Mouse (Mus musculus): Measurements from ENCODE around the gene Ccnb2. TPM values are rescaled to one million over a fixed set of nuclear protein-coding genes. Genes with fewer than 3 reads are reported as not detected.
"Not testable (repeated sequence)": the region's sequence is repeated elsewhere in the genome, so short reads cannot be mapped to it uniquely, and the experiment has no call there.

Gene Ccnb2
- polyA plus RNA-seq (2014; fragmentation: Nextera tagmentation; extraction: Ambion mirVana): 235 and 253 TPM in 2 replicates

GRCm38 (mm10) chr9:70421257-70422056 is at the start of gene Ccnb2:
Gene Ccnb2, minus strand, starts transcription at chr9:70421547.
- Histone ChIP-seq H3K9me3 (replicated peaks; ENCODE audit: control insufficient read depth, low read length) (no peaks in the 10 kb centered on the region), H3K9ac (replicated peaks; ENCODE audit: low read length) (peak within 1 kb of the TSS; percentile 93), H3K4me1 (ENCODE audit: control insufficient read depth, insufficient read depth, low read length) (no peaks in the 10 kb centered on the region), H3K27me3 (ENCODE audit: control insufficient read depth, insufficient read depth, low read length) (no peaks in the 10 kb centered on the region), H3K4me2 (ENCODE audit: low read depth, low read length) (peak within 1 kb of the TSS; percentile 87), H3K36me3 (replicated peaks; ENCODE audit: control insufficient read depth, insufficient read depth, low read depth, low read length) (no peaks in the 10 kb centered on the region; the same call in none of the 2 replicates), H3K27ac (replicated peaks; ENCODE audit: low read depth, low read length) (peak within 1 kb of the TSS; percentile 73), H3K4me3 (ENCODE audit: low read depth, low read length) (peak within 1 kb of the TSS; percentile 71)
- DNase-seq (ENCODE audit: low spot score): peak; percentile 96
- ATAC-seq (replicated peaks; ENCODE audit: insufficient number of reproducible peaks, low FRiP score, low TSS enrichment, low read depth): peak; percentile 97
- 3% methylated on average over 45 of the region's 45 CpGs for WGBS

DNA sequence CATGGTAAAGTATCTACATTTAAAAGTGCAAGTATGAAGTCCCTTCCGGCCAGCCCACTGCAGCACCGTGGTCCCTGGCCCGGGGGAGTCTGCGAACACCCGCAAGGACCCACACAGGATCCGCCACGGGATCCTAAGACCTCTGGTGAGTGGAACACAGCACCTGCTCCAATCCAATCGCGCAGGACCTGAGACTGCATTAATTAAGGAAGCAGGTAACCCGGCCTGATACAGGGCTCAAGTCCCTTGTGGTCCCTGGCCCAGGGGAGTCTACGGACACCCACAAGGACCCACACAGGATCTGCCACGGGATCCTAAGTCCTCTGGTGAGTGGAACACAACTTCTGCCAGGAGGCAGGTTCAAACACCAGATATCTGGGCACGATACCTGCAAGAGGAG is 41.7 kb upstream of the Ccnb2 start:
- not testable (repeated sequence) for H3K9me3 ChIP-seq (replicated peaks; ENCODE audit: control insufficient read depth, low read length); H3K27me3 ChIP-seq (ENCODE audit: control insufficient read depth, insufficient read depth, low read length); H3K4me1 ChIP-seq (ENCODE audit: control insufficient read depth, insufficient read depth, low read length); DNase-seq (ENCODE audit: low spot score); H3K4me2 ChIP-seq (ENCODE audit: low read depth, low read length); ATAC-seq (replicated peaks; ENCODE audit: insufficient number of reproducible peaks, low FRiP score, low TSS enrichment, low read depth); H3K27ac ChIP-seq (replicated peaks; ENCODE audit: low read depth, low read length); H3K36me3 ChIP-seq (replicated peaks; ENCODE audit: control insufficient read depth, insufficient read depth, low read depth, low read length); H3K9ac ChIP-seq (replicated peaks; ENCODE audit: low read length); H3K4me3 ChIP-seq (ENCODE audit: low read depth, low read length)
- WGBS: 97% methylated on average over 11 of the region's 13 CpGs

DNA sequence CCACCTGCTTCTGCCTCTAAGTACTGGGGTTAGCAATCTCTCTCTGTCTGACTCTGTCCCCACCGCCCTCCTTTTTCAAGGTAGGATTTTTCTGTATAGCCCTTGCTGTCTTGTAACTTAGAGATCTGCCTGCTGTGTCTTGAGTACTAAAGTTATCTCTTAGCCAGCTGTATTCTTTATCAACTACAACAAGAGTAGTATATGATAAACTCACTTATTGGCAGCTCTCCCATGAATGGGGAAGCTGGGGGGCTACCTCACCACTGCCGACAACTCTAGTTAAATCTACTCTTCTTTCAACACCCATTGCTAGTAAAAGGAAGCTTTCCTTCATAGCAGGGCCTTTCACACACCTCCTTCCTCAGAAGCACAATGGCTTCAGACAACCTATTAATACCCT is 31.0 kb upstream of the Ccnb2 start:
- ATAC-seq (replicated peaks; ENCODE audit: insufficient number of reproducible peaks, low FRiP score, low TSS enrichment, low read depth): no peak
- no peak overlapping the region for H3K4me3 ChIP-seq (ENCODE audit: low read depth, low read length)
- 93% methylated on average over 2 of the region's 2 CpGs for WGBS
- H3K27me3 ChIP-seq (ENCODE audit: control insufficient read depth, insufficient read depth, low read length): no peaks in the 10 kb centered on the region
- no peak overlapping the region for H3K9ac ChIP-seq (replicated peaks; ENCODE audit: low read length)
- H3K27ac ChIP-seq (replicated peaks; ENCODE audit: low read depth, low read length): no peak overlapping the region
- H3K9me3 ChIP-seq (replicated peaks; ENCODE audit: control insufficient read depth, low read length): no peaks in the 10 kb centered on the region
- no peak for DNase-seq (ENCODE audit: low spot score)
- H3K4me2 ChIP-seq (ENCODE audit: low read depth, low read length): no peak overlapping the region
- peaks cover 2% of the 10 kb centered on the region for H3K36me3 ChIP-seq (replicated peaks; ENCODE audit: control insufficient read depth, insufficient read depth, low read depth, low read length)
- no peaks in the 10 kb centered on the region for H3K4me1 ChIP-seq (ENCODE audit: control insufficient read depth, insufficient read depth, low read length)

GRCm38 (mm10) chr9:70449072-70449471 is 27.7 kb upstream of the Ccnb2 start:
- H3K9ac ChIP-seq (replicated peaks; ENCODE audit: low read length): no peak overlapping the region
- H3K27me3 ChIP-seq (ENCODE audit: control insufficient read depth, insufficient read depth, low read length): no peaks in the 10 kb centered on the region

DNA sequence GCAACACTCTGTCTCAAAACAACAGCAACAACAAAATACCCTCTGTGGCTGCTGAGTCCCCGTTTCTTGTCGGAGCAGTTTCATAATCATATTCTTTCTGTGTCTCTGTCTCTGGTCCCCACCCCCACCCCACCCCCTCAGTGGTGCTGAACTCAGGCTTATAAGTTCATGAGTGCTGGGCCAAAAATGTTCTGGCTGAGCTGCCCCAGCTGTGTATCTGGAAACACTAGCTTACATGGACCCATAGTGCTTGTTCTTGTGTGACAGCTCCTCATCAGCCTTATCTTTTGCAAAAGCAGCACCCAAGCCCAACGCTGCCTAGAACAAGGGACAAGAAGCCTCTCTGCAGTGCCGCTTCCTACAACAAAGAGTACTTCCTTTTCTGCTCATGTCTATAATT is 18.6 kb upstream of the Ccnb2 start:
- Histone ChIP-seq H3K27me3 (ENCODE audit: control insufficient read depth, insufficient read depth, low read length) (no peaks in the 10 kb centered on the region), H3K4me2 (ENCODE audit: low read depth, low read length) (no peak overlapping the region), H3K4me3 (ENCODE audit: low read depth, low read length) (no peak overlapping the region), H3K4me1 (ENCODE audit: control insufficient read depth, insufficient read depth, low read length) (no peaks in the 10 kb centered on the region), H3K9me3 (replicated peaks; ENCODE audit: control insufficient read depth, low read length) (no peaks in the 10 kb centered on the region), H3K27ac (replicated peaks; ENCODE audit: low read depth, low read length) (no peak overlapping the region), H3K36me3 (replicated peaks; ENCODE audit: control insufficient read depth, insufficient read depth, low read depth, low read length) (no peaks in the 10 kb centered on the region; the same call in none of the 2 replicates), H3K9ac (replicated peaks; ENCODE audit: low read length) (no peak overlapping the region)
- 94% methylated on average over 4 of the region's 4 CpGs for WGBS
- DNase-seq (ENCODE audit: low spot score) (no peak), ATAC-seq (replicated peaks; ENCODE audit: insufficient number of reproducible peaks, low FRiP score, low TSS enrichment, low read depth) (no peak)

More at GRCm38 (mm10) chr9:70449072-70449471, 27.7 kb upstream of the Ccnb2 start:
- Histone ChIP-seq H3K4me2 (ENCODE audit: low read depth, low read length) (no peak overlapping the region), H3K4me3 (ENCODE audit: low read depth, low read length) (no peak overlapping the region), H3K4me1 (ENCODE audit: control insufficient read depth, insufficient read depth, low read length) (no peaks in the 10 kb centered on the region), H3K27ac (replicated peaks; ENCODE audit: low read depth, low read length) (no peak overlapping the region), H3K36me3 (replicated peaks; ENCODE audit: control insufficient read depth, insufficient read depth, low read depth, low read length) (peaks cover 2% of the 10 kb centered on the region), H3K9me3 (replicated peaks; ENCODE audit: control insufficient read depth, low read length) (no peaks in the 10 kb centered on the region)
- DNase-seq (ENCODE audit: low spot score) (no peak), ATAC-seq (replicated peaks; ENCODE audit: insufficient number of reproducible peaks, low FRiP score, low TSS enrichment, low read depth) (no peak)
- WGBS: 95% methylated on average over 5 of the region's 5 CpGs

- WGBS: 95% methylated on average over 2 of the region's 2 CpGs
- Histone ChIP-seq H3K9ac (replicated peaks; ENCODE audit: low read length) (no peak overlapping the region), H3K27me3 (ENCODE audit: control insufficient read depth, insufficient read depth, low read length) (no peaks in the 10 kb centered on the region), H3K36me3 (replicated peaks; ENCODE audit: control insufficient read depth, insufficient read depth, low read depth, low read length) (no peaks in the 10 kb centered on the region; the same call in none of the 2 replicates), H3K4me2 (ENCODE audit: low read depth, low read length) (no peak overlapping the region), H3K4me3 (ENCODE audit: low read depth, low read length) (no peak overlapping the region), H3K4me1 (ENCODE audit: control insufficient read depth, insufficient read depth, low read length) (no peaks in the 10 kb centered on the region), H3K27ac (replicated peaks; ENCODE audit: low read depth, low read length) (no peak overlapping the region), H3K9me3 (replicated peaks; ENCODE audit: control insufficient read depth, low read length) (no peaks in the 10 kb centered on the region)
- DNase-seq (ENCODE audit: low spot score) (no peak), ATAC-seq (replicated peaks; ENCODE audit: insufficient number of reproducible peaks, low FRiP score, low TSS enrichment, low read depth) (no peak)
Measured at GRCm38 (mm10) chr9:70422661-70423060, 1.3 kb upstream of the Ccnb2 start.

DNA sequence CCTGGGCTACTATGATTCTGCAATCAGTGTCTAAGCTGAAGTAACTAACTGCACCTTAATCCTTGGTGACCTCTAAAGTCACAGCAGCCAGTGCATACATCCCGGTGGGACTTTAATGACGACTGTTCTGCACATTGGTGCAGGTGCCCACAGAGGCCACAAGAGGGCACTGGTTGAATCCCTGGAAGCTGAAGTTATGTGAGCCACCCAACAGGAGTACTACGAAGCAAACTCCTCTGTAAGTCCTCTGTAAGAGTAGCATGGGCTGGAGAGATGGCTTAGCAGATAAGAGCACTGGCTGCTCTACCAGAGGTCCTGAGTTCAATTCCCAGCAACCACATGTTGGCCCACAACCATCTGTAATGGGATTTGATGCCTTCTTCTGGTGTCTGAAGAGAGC is 4.9 kb downstream of the Ccnb2 start:
- no peak overlapping the region for H3K9ac ChIP-seq (replicated peaks; ENCODE audit: low read length)
- no peak overlapping the region for H3K27ac ChIP-seq (replicated peaks; ENCODE audit: low read depth, low read length)
- ATAC-seq (replicated peaks; ENCODE audit: insufficient number of reproducible peaks, low FRiP score, low TSS enrichment, low read depth) (no peak), DNase-seq (ENCODE audit: low spot score) (no peak)
- peaks cover 7% of the 10 kb centered on the region for H3K36me3 ChIP-seq (replicated peaks; ENCODE audit: control insufficient read depth, insufficient read depth, low read depth, low read length)
- no peaks in the 10 kb centered on the region for H3K27me3 ChIP-seq (ENCODE audit: control insufficient read depth, insufficient read depth, low read length)
- H3K9me3 ChIP-seq (replicated peaks; ENCODE audit: control insufficient read depth, low read length): no peaks in the 10 kb centered on the region
- H3K4me2 ChIP-seq (ENCODE audit: low read depth, low read length): no peak overlapping the region
- 76% methylated on average over 3 of the region's 3 CpGs for WGBS
- no peak overlapping the region for H3K4me3 ChIP-seq (ENCODE audit: low read depth, low read length)
- no peaks in the 10 kb centered on the region for H3K4me1 ChIP-seq (ENCODE audit: control insufficient read depth, insufficient read depth, low read length)

- 92% methylated on average over 7 of the region's 7 CpGs for WGBS
- Histone ChIP-seq H3K36me3 (replicated peaks; ENCODE audit: control insufficient read depth, insufficient read depth, low read depth, low read length) (peaks cover 26% of the 10 kb centered on the region), H3K4me2 (ENCODE audit: low read depth, low read length) (no peak overlapping the region), H3K4me3 (ENCODE audit: low read depth, low read length) (no peak overlapping the region), H3K27me3 (ENCODE audit: control insufficient read depth, insufficient read depth, low read length) (no peaks in the 10 kb centered on the region), H3K27ac (replicated peaks; ENCODE audit: low read depth, low read length) (no peak overlapping the region), H3K9ac (replicated peaks; ENCODE audit: low read length) (no peak overlapping the region), H3K4me1 (ENCODE audit: control insufficient read depth, insufficient read depth, low read length) (no peaks in the 10 kb centered on the region), H3K9me3 (replicated peaks; ENCODE audit: control insufficient read depth, low read length) (no peaks in the 10 kb centered on the region)
- no peak for DNase-seq (ENCODE audit: low spot score)
- no peak for ATAC-seq (replicated peaks; ENCODE audit: insufficient number of reproducible peaks, low FRiP score, low TSS enrichment, low read depth)
Measured at GRCm38 (mm10) chr9:70413038-70413437, 8.3 kb downstream of the Ccnb2 start.
